Mouse (Mus musculus): Measurements from ENCODE around the gene Pagr1b. TPM values are rescaled to one million over a fixed set of nuclear protein-coding genes. Genes with fewer than 3 reads are reported as not detected.

Gene Pagr1b
- polyA plus RNA-seq, 1 experiment from 2014 or later = 0.65 TPM

DNA sequence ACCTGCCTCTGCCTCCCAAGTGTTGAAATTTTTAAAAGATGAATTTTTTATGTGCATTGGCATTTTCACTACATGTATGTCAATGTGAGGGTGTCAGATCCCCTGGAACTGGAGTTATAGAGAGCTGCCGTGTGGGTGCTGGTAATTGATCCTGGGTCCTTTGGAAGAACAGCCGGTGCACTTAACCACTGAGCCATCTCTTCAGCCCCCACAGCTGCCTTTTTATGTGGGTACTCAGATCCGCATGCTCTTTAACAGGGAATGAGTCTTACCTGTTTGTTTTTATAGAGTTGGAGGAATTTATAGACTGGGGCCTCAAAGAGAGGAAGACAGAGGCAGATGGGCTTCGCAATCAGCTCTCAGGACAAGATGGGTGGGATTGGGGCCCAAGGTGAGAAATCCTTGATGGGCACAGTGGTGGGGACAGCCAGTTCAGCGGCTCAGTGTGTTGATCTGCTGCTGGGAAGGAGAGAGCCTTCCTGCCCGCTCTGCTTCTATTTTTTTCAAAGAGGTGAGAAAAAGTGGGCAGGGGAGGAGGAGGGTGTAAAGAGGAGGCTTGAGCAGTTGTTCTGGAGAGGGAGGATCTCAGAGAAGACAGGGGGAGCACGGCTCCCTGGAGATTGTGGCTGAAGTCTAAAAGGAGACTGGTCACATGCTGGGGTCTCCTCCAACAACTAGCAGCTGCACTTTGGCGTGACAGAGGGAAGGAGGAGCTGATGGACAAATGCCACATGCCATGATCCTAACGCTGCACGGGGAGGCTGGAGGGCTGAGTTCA lies 31.4 kb downstream of the Pagr1b start:
- no peak overlapping the region for H3K4me2 ChIP-seq

DNA sequence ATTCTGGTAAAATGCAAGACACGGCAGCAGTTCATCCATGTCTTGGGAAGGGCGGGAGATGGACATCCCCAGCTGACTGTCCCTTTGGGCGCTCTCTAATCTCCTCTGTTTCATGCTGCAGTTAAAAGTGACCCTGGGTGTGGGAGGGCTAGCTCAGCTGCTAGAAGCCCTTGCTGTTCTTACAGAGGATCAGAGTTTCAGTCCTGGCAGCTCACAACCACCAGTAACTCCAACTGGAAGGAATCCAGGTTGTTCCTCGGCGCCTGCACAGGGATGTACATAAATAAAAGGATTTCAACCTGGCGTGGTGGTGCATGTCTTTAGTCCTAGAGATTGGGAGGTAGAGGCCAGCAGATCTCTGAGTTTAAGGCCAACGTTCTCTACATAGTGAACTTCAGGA lies 33.2 kb downstream of the Pagr1b start:
- H3K27me3 ChIP-seq = no peaks in the 10 kb centered on the region
- peaks cover 31% of the 10 kb centered on the region for H3K36me3 ChIP-seq (ENCODE audit: poor library complexity, severe bottlenecking)
- 80% methylated on average over 7 of the region's 7 CpGs for WGBS
- H3K9me3 ChIP-seq (replicated peaks) = no peaks in the 10 kb centered on the region
- no peak overlapping the region for H3K9ac ChIP-seq
- H3K4me3 ChIP-seq = no peak overlapping the region
- ATAC-seq = no peak
- H3K4me2 ChIP-seq = no peak overlapping the region
- H3K27ac ChIP-seq = no peak overlapping the region
- H3K4me1 ChIP-seq = no peaks in the 10 kb centered on the region

More for the DNA sequence above, 31.4 kb downstream of the Pagr1b start:
- Histone ChIP-seq H3K27me3 (no peaks in the 10 kb centered on the region), H3K4me1 (no peaks in the 10 kb centered on the region), H3K9me3 (replicated peaks) (no peaks in the 10 kb centered on the region), H3K4me3 (no peak overlapping the region), H3K9ac (no peak overlapping the region), H3K27ac (no peak overlapping the region), H3K36me3 (ENCODE audit: poor library complexity, severe bottlenecking) (peaks cover 14% of the 10 kb centered on the region)
- no peak for ATAC-seq
- WGBS = 68% methylated on average over 10 of the region's 10 CpGs

DNA sequence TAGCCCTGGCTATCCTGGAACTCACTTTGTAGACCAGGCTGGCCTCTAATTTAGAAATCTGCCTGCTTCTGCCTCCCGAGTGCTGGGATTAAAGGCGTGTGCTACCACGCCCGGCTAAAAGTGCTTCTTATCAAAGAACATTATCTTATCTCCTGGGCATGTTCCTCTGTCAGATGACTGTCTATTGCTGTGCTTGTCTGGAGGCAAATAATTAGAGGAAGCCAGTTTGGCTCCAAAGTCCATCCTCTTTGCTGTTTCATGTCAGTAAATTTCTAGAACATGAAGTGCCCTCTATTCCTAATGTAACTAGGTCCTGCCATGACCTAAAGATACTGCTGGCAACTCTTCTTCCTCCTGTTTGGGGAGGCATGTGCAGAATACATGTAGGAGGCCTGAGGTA lies 34.2 kb downstream of the Pagr1b start:
- Histone ChIP-seq H3K9ac (no peak overlapping the region), H3K4me3 (no peak overlapping the region), H3K27me3 (no peaks in the 10 kb centered on the region), H3K4me1 (peaks cover 5% of the 10 kb centered on the region), H3K36me3 (ENCODE audit: poor library complexity, severe bottlenecking) (peaks cover 34% of the 10 kb centered on the region), H3K4me2 (no peak overlapping the region), H3K9me3 (replicated peaks) (no peaks in the 10 kb centered on the region), H3K27ac (no peak overlapping the region)
- 87% methylated on average over 4 of the region's 4 CpGs for WGBS
- no peak for ATAC-seq

DNA sequence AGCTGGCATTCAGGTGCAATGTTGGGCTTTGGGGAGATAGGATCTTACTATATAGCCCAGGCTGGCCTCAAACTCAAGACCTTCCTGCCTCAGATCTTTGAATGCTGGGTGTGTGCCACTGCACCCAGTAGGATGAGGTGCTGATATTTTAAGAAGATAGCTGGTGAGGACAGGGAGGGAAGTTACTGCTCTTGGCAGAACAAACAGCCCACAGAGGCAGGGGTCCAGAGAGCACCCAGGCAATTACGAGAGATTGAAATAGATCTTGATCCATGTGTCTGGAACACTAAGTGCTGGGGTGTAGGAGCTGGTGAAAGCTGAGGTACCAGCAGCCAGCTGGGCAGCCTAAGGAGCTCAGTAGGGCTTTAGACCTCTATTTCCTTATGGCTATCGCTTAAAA lies 34.7 kb downstream of the Pagr1b start:
- Histone ChIP-seq H3K9me3 (replicated peaks) (no peaks in the 10 kb centered on the region), H3K36me3 (ENCODE audit: poor library complexity, severe bottlenecking) (peaks cover 34% of the 10 kb centered on the region), H3K4me1 (peaks cover 7% of the 10 kb centered on the region), H3K9ac (no peak overlapping the region), H3K27me3 (no peaks in the 10 kb centered on the region), H3K4me3 (no peak overlapping the region), H3K27ac (no peak overlapping the region), H3K4me2 (no peak overlapping the region)
- WGBS = 97% methylated on average over 2 of the region's 2 CpGs
- no peak for ATAC-seq

DNA sequence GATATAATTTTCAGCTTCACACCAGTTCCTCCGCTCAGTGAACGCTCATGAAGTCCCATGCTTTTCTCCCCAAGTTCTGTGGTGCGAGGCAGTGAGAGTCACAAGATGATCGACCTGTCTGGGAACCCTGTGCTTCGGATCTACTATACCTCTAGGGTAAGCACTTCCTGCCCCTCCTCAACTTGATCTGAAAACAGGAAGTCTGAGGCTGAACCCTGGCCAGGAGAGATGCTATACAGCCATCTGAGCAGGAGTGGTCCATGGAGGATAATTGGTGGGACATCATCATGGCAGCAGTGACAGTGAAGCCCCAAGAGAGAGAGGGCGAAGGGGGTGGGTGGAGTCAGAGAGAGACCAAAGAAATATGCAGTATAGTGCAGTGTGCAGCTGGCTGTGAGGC lies 37.4 kb downstream of the Pagr1b start:
- ATAC-seq = no peak
- Histone ChIP-seq H3K36me3 (ENCODE audit: poor library complexity, severe bottlenecking) (peaks cover 34% of the 10 kb centered on the region), H3K9me3 (replicated peaks) (no peaks in the 10 kb centered on the region), H3K27me3 (no peaks in the 10 kb centered on the region), H3K4me2 (no peak overlapping the region), H3K9ac (no peak overlapping the region), H3K4me1 (peaks cover 12% of the 10 kb centered on the region), H3K27ac (no peak overlapping the region), H3K4me3 (no peak overlapping the region)
- WGBS = 98% methylated on average over 6 of the region's 6 CpGs

DNA sequence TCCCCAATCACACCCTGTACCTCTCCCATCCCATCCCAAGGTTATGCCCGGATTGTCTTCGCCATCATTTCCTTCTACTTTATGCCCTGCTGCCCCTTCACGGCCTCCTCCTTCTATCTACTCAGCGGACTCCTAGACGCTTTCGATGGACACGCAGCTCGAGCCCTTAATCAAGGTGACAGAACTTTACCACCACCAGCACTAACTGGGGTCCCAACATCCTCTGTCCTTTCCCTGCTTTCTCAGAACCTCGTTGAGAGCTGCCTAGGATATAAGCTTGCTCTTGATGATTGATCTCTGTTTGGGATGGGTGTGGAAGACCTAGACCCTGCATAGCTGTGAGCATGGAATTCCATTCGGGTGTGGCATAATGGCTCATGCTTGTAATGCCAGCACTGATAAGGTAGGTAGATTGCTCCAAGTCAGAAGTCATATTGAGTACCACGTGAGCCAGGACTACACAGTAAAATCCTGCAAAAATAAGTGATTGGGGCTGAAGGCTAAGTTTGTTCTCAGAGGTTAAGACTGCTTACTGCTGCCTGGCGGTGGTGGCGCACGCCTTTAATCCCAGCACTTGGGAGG lies 39.3 kb downstream of the Pagr1b start:
- H3K9ac ChIP-seq = peak overlapping the region; percentile 99
- H3K9me3 ChIP-seq (replicated peaks) = no peaks in the 10 kb centered on the region
- ATAC-seq = no peak
- WGBS = 29% methylated on average over 14 of the region's 14 CpGs
- H3K4me1 ChIP-seq = peaks cover 12% of the 10 kb centered on the region
- peak overlapping the region; percentile 99 for H3K4me3 ChIP-seq
- H3K36me3 ChIP-seq (ENCODE audit: poor library complexity, severe bottlenecking) = peaks cover 34% of the 10 kb centered on the region
- no peaks in the 10 kb centered on the region for H3K27me3 ChIP-seq
- peak overlapping the region; percentile 72 for H3K4me2 ChIP-seq
- H3K27ac ChIP-seq = peak overlapping the region; percentile 97; the same call in 1 of the 2 replicates

DNA sequence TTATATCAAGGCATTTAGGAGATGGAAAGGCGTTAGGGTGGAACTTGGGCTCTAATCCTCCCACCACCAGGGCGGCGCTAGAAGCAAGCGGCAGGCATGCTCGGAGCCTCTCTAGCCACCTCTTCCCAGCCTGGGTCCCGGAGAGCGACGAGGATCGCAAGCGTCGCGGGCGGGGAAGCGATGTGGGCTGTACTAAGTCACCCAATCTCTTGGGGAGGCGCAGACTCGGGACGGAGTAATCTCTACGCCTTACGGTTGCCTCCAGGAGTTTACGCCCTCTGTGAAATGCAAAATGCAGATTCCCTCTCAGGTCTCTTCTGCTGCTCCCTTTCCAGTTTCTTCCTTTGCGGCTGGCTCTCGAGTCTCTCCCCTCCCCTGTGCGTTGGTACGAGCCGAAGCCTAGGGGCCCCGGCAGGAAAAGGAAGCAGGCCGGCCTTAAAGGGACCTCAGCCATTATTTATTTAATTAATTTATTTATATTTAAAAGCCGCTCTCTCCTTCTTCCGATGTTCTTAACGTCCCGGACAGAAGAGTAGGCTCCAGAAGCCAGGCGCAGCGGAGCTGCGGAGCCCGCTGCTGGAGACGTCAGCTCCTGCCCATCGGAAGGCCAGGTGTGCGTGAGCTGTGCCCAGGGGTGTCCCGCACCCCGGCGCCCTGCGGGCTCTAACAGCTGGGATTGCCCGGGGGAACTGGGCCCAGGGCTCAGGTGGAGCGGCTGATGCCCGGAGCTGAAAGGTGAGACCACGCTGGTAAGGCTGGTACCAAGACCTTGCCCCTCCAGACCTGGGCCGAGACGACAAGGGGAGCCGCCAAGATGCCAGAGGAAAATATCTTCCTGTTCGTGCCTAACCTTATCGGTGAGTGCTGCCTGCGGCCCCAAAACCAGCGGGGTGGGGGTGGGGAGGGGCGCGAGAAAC lies 40.1 kb downstream of the Pagr1b start, which contains the start of gene Cdiptos:
Cdiptos (minus strand) TSS at position 149 of the 917 bp plus-strand sequence.
- H3K27ac ChIP-seq = peak within 1 kb of the TSS; percentile 97
- H3K27me3 ChIP-seq = no peaks in the 10 kb centered on the region
- peaks cover 12% of the 10 kb centered on the region for H3K4me1 ChIP-seq
- H3K4me2 ChIP-seq = peak within 1 kb of the TSS; percentile 72
- peak within 1 kb of the TSS; percentile 99 for H3K9ac ChIP-seq
- peaks cover 32% of the 10 kb centered on the region for H3K36me3 ChIP-seq (ENCODE audit: poor library complexity, severe bottlenecking)
- ATAC-seq = peak; percentile 97
- no peaks in the 10 kb centered on the region for H3K9me3 ChIP-seq (replicated peaks)
- under 1% methylated on average over 55 of the region's 55 CpGs for WGBS
- peak within 1 kb of the TSS; percentile 99 for H3K4me3 ChIP-seq

DNA sequence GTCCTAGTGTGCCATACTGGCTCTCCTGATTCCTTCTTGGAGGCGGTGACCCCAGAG lies 40.6 kb downstream of the Pagr1b start, which contains the start of gene Cdipt:
Cdipt (plus strand) TSS at position 22 of the 57 bp plus-strand sequence.
- Histone ChIP-seq H3K27ac (peak within 1 kb of the TSS; percentile 97), H3K36me3 (ENCODE audit: poor library complexity, severe bottlenecking) (peaks cover 29% of the 10 kb centered on the region), H3K4me3 (peak within 1 kb of the TSS; percentile 99), H3K9me3 (replicated peaks) (no peaks in the 10 kb centered on the region), H3K4me2 (peak within 1 kb of the TSS; percentile 72), H3K4me1 (peaks cover 12% of the 10 kb centered on the region), H3K27me3 (no peaks in the 10 kb centered on the region), H3K9ac (peak within 1 kb of the TSS; percentile 99)
- 6% methylated on average over 1 of the region's 1 CpGs for WGBS
- ATAC-seq = no peak

DNA sequence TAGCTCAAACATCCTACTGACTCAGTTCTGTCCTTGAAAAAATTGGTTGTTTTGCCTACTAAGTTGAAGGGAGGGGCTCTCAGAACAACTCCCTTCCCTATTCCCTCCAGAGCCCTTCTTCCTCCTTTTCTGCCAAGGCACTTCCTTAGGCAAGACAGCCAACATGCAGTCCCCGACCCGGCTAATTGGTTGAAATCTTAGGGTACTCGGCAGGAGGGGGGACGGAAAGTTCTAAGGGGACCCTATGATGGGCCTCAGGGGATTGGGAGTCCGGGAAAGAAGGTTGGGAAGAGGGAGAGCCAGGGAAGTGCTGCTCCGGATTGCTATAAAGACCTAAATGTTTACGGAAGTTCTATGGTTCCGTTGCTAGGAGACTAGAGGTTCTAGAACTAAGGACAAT lies 40.8 kb downstream of the Pagr1b start:
- no peaks in the 10 kb centered on the region for H3K27me3 ChIP-seq
- peak overlapping the region; percentile 72 for H3K4me2 ChIP-seq
- H3K4me1 ChIP-seq = peaks cover 12% of the 10 kb centered on the region
- 14% methylated on average over 8 of the region's 8 CpGs for WGBS
- no peaks in the 10 kb centered on the region for H3K9me3 ChIP-seq (replicated peaks)
- H3K36me3 ChIP-seq (ENCODE audit: poor library complexity, severe bottlenecking) = peaks cover 29% of the 10 kb centered on the region
- no peak; the same call in 1 of the 2 replicates for ATAC-seq
- peak overlapping the region; percentile 99 for H3K4me3 ChIP-seq
- no peak overlapping the region; the same call in 1 of the 2 replicates for H3K27ac ChIP-seq
- peak overlapping the region; percentile 99; the same call in 1 of the 2 replicates for H3K9ac ChIP-seq

DNA sequence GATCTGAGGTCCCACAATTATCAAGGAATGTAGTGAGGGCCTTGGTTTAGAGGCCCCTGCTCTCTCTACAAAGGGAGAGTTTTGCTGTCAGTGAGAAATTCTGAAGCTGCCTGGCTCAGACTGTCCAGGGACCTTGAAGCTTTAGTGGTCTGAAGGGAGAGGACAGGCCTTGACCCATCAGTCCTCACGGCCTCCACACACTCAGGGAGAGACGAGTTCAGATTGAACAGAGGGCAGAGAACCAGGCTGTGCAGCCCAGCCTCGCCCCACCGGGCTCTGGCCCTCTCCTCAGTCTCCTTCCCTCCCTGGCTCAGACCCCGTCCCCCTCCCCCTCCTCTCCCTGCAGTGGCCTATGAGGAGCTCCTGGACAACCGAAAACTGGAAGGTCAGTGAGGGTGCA lies 48.9 kb downstream of the Pagr1b start:
- WGBS = 71% methylated on average over 6 of the region's 6 CpGs
- Histone ChIP-seq H3K27me3 (peaks cover 17% of the 10 kb centered on the region), H3K36me3 (ENCODE audit: poor library complexity, severe bottlenecking) (peaks cover 47% of the 10 kb centered on the region), H3K9ac (no peak overlapping the region), H3K9me3 (replicated peaks) (no peaks in the 10 kb centered on the region), H3K4me1 (no peaks in the 10 kb centered on the region), H3K27ac (no peak overlapping the region), H3K4me2 (no peak overlapping the region), H3K4me3 (no peak overlapping the region)
- no peak for ATAC-seq

DNA sequence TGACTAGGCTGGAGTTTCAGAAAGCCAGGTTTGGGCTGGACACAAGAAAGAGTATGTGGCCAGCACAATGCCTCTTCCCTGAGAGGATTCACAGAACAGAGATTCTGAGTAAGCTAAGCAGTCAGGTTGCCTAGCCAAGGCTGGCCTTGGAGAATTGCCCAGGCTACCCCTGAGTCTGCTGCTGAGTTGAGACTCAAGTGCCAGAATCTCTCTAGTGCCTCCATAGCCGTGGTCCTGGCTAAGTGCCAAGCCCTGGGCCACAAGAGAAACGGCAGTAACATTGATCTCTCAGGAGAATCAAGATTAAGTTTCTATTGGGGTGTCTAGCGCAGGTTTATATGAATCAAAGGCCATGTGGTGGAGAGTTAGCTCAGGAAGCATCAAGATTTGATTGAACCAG lies 50.7 kb downstream of the Pagr1b start:
- Histone ChIP-seq H3K4me1 (no peaks in the 10 kb centered on the region), H3K4me2 (no peak overlapping the region), H3K4me3 (no peak overlapping the region), H3K27ac (no peak overlapping the region), H3K9ac (no peak overlapping the region), H3K36me3 (ENCODE audit: poor library complexity, severe bottlenecking) (peaks cover 61% of the 10 kb centered on the region), H3K27me3 (peaks cover 25% of the 10 kb centered on the region), H3K9me3 (replicated peaks) (no peaks in the 10 kb centered on the region)
- WGBS = 50% methylated on average over 3 of the region's 3 CpGs
- no peak for ATAC-seq

All from forebrain, embryonic 13.5 days (tissue).